Mouse (Mus musculus) frontal cortex, adult 2 months (tissue): Measurements from ENCODE around the gene Hmgb1. TPM values are rescaled to one million over a fixed set of nuclear protein-coding genes. Genes with fewer than 3 reads are reported as not detected.

Experiments used
- DNase-seq, 2 experiments: peaks; one replicate each; pipeline ENCODE4 v3.0.0; 2022; ENCODE audit warnings: low spot score in 1 of 2; ENCODE audit errors: extremely low spot score in 1 of 2
- polyA plus RNA-seq: library from polyadenylated mRNA; depleted of rRNA; stranded (reverse); fragments of >200 nt; gene quantifications from 2 replicates; pipeline ENCODE4 v1.2.3, GENCODE M21; 2012

Gene Hmgb1
- polyA plus RNA-seq, 1 experiment, result 214 TPM

DNA sequence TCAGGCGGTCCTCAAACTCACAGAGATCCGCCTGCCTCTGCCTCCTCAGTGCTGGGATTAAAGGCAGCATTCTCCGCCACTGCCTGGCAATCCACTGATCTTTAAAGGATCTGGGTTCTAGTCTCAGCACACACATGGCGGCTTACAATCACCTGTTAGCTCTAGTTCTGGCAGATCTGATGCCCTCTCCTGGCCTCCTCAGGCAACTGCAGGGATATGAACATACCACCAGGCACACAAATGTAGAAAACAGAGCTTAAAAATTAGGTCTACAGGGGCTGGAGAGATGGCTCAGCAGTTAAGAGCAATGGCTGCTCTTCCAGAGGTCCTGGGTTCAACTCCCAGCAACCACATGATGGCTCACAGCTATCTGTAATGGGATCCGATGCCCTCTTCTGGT is 112.7 kb downstream of the Hmgb1 start:
- no peak for DNase-seq

DNA sequence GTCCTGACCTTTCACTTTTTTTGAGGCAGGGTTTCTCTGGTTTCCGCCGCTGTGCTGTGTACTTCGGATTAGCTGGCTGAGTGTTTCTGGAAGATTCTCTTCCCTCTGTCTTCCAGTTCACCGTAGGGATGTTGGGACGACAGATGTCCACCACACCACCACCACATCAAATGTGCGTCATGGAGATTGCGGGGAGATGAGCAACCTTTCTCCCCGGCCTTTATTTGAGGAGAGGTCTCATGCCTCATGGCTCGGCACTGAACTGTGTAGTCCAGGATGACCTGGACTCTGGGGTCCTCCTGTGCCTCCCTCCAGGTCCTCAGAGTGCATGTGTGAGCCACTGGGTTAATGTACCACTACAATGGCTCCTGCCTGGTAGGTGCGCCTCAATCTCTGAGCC is 115.5 kb downstream of the Hmgb1 start:
- no peak for DNase-seq

DNA sequence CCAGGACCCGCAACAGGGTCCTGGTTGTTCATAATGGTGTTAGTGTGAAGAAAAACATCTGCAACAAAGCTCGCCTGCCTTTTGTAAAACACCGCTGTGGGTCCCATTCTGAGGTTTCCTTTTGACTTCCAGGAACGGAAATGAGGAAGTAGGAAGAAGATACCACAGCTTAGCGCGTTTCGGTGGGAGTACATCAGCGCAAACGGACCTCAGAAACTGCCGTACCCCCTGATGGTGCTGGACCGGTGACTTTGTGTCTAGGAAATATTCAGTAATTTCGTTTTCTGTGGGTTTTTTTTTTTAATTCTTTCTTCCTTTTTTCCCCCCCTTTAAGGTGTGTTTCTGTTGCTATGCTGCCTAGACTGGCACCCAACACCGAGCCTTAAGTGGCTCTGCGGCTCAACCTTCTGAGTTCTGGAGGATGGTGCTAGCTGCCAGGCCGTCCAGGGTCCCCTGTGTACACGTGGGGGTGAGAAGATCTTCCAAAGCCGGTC is 116.0 kb downstream of the Hmgb1 start:
- DNase-seq, result no peak

DNA sequence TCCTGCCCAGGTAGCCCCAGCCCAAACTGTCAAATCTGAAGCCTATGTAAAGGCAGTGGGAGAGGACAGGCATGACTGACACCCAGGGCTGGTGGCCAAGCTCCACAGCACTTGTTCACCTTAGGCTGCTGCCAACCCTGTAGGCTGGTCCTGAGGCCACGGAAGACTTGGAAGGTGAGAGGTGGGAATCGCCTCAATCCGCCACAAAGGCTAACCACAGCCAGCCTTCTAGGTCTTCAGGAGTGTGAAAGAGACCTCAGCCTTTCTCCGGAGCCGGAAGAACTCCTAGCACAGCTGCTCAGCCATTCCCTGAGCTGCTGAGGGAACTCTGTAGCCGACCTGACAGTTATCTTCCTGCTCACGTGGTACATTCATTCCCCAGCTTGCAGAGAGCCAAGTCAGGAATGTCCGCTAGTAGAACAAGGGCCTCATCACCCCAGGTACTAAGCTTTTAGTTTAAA is 116.8 kb downstream of the Hmgb1 start:
- no peak for DNase-seq

DNA sequence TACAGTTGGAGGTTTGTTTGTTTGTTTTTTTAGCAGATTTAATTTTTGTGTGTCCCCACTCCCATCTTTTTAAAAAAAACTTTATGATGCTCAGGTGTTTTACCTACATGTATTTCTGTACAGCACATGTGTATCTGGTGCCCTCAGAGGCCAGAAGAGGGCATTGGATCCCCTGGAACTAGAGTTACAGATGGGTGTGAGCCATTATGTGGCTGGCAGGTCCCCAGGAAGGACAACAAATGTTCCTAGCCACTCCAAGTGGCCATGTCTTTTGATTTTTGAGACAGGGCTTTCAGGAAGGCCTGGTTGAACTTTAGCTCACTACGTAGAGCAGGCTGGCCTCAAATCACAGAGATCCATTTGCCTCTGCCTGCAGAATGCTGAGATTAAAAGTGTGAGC is 121.5 kb downstream of the Hmgb1 start:
- DNase-seq, result no peak

DNA sequence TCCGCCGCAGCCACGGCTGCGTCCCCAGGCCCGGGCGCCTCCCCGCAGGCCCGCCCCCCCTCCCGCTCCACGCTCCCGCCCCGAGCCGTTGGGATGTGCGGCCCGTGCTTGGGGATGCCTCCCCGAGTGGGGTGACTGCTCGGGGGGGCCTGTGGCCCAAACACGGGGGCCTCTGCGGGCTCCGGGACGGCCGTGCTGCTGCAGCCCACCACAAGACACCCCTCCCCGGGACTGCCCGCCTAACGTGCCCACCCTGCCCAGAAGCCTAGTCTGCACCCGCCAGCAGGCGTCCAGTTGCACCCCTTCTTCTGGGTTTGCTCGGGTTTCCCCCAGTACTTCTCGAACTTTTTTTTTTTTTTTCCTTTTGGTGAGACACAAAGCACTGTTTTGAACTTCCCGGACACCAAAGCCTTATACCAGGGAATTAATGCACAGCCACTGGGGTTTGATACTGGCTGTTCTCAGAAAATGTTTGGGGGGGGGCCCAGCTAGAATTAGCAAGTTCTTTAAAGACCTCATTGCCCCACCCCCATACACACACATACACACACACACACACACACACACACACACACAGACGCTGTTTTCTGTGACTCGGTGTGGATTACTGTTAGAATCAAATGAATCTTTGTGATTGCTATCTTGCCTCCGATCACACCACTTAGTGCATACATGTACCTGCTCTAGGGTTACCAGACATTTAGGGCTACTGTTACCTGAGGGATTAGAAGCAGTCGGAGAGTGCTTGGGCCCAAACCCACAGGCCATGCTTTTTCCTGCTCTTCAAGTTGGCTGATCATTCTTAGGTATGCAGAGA is 130.7 kb downstream of the Hmgb1 start:
- DNase-seq, result no peak

DNA sequence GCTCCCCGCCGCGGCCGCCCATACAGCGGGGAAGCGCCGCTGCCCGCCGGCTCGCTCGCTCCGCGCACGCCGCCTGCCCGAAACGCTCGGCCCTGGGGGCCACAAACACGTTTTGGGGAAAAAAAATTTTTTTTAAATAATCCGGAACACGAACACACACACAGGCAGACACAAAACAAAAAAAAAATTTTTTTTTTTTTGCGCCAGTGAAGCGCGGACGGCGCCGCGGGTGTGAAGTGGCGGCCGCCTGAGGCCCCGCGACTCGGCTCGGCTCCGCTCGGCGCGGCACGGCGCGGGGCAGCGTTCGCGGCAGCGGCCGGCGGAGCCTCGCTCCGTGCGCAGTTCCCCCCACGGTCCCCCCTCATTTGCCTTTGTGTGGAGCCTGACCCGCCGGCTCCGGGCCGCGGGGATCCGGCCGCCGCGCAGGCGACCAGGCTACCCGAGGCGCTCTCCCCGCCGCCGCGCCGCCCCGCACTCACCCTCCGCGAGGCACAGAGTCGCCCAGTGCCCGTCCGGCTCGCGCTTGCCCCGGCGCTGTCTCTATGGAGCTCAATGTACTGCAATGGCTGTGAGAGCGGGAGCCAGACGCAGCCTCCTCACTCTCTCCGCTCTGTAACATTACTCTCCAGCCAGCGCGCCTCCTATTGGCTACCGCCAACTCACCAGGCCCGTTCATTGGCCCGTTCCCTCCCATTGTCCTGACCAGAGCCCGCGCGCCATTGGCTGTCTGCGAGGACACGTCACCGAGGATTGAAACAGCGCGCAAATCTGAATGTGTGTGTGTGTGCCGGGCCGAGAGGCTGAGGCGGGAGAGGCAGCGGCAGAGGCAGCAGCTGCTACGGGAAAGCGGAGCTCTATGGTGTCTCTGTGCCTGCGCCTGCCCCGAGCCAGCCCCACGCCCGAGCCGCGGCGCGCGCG is 131.6 kb downstream of the Hmgb1 start:
- peak; percentile 99 to 100 for DNase-seq

DNA sequence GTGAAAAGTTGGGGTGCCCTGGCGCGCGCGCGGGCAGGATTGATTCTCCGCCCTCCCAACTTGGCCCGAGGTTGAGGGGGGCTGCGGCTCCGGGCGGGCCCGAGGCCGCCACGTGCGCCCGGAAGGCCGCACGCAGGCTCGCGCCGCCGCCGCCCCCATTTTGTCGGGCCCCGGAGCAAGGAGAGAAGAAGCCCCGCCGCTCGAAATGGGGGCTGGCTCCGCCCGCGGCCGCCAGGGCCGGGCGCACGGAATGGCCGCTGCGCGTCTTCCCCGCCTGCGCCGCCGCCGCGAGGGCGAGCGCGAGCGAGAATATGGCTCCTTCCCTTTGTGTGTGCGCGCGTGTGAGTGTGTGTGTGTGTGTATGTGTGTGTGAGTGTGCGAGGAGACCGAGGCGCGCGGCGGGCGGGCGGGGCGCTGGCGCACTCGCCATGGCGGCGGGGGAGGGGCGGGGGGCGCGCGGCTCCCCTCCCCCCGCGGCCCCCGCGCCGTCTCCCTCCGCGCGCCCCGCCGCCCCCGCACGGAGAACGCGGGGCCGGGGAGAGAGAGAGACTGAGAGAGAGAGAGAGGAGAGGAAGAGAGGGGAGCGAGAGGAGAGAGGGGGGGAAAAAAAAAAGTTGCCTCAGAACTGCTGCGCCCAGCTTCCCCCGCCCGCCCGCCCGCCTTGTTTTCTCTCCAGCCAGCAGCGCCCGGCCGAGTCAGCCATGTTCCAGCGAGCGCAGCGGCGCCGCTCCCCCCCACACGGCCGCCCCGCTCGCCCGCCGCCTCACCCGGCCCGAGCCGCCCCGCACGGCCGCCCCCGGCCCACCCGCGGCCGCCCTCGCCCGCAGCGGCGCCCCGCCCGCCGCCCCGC is 132.5 kb downstream of the Hmgb1 start:
- peak; percentile 57 to 84 for DNase-seq

DNA sequence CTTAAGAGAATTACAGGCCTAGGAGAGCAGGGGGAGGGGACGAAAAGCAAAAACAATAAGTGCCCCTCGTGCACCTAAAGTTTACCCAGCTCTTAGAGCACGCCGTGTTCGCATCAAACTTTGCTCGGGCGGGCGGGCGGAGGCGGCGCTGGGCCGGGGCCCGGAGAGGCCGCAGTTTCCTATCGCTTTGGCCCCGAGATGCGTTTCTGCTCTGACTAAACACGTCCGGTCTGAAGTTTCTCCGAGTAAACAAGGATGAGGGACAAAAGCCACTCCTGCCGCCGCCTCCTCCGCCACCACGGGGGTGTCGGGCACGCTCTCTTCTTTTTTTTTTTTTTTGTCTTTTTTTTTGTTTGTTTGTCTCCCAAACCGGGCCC is 133.1 kb downstream of the Hmgb1 start:
- DNase-seq, result no peak

DNA sequence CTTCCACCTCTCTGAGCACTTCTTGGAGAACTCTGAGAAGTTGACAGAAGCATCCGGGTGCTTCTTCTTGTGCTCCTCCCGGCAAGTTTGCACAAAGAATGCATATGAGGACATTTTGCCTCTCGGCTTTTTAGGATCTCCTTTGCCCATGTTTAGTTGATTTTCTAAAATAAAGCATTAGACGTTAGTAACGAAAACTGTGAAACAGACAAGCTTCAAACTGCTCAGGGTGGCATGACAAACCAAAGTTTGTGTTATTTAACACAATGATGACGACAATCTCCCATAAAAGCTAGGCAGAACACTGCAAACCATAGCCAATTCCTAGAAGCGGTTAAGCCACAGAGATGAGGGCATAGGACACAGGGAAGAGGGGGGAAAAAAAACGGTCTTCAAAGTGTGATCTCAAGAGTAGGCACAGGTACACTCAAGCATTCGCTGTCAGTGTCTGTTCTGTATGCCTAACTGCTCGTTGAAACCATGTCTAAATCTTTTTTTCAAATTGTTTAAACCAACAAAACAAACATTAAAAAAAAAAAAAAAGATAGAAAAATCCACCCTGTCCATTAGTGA is 133.6 kb downstream of the Hmgb1 start:
- no peak for DNase-seq

DNA sequence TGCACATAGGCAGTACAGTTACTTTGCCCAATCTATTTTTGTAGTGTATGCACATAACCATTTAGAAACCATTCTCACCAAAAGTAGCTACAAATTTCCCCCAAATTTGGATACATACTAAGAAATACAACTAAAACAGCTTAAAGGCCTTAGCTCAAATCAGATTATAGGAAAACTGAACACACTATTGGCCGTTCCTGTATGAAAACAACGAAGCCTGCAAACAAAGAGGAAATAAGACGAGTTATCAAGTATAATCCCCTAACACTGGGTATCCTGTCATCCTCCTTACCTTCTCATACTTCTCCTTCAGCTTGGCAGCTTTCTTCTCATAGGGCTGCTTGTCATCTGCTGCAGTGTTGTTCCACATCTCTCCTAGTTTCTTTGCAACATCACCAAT is 134.9 kb downstream of the Hmgb1 start:
- DNase-seq, result no peak

DNA sequence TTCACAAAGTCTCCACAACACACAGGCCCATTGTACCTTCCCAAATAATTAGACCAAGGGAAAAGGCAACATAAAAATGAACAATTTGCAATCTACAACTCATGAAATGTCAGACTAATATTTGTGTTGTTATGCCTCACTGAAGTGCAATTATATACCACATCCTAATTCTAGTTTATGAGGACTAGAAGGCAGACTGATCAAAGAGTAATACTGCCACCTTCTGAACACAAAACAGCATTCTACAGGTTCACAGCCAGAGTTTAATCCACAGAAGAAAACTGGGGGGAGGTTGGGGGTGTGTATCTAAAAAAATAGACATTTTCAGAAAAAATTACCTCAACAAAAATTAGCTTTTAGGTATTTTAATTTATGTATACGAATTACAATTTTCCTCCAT is 135.3 kb downstream of the Hmgb1 start:
- peak in 1 of 2 experiments; percentile 58 for DNase-seq

DNA sequence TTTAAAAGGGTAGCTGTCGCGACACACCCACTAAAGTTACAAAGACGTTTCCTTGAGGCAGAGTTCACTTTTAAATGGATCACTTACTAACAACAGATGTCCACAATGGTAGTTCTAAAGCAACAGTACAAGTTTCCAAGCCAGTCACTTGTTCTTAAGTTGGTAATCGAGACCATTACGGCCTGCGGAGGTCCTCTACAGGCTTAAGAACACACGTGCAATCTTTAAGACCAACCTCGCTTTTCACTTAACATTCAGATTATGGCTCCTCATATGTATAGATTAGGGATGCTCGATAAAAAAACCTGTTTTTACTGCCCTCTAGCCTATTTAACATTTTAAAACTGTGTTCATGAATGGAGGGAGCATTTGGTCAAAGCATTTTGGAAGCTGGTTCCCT is 137.6 kb downstream of the Hmgb1 start:
- no peak for DNase-seq

DNA sequence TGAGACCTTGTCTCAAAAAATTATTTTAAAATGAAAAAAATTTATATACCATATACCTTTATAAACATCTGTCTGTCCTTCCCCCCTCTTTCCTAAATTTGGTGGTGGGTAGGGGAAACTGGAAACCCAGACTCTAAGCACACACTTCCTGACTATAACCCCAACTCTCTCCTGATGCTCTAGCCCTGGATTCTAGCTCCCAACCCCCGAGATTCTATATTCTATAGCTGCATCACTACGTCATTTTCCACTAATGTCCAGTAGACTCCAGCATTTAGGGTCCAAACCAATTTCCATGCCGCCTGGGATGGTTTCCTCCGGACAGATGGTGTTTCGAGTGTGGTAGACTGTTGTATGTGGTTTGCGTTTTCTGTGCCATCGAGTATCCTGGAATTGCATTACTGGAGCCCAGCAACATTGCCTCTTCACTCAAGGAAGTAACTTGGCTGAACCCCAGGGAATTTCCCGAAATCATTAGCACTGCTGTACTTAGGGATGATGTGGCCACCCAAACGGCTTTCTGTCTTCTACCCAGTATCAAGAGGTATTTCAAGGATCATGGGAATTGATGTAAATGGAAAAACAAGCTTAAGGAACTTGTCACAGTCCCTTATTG is 138.7 kb downstream of the Hmgb1 start:
- no peak for DNase-seq

DNA sequence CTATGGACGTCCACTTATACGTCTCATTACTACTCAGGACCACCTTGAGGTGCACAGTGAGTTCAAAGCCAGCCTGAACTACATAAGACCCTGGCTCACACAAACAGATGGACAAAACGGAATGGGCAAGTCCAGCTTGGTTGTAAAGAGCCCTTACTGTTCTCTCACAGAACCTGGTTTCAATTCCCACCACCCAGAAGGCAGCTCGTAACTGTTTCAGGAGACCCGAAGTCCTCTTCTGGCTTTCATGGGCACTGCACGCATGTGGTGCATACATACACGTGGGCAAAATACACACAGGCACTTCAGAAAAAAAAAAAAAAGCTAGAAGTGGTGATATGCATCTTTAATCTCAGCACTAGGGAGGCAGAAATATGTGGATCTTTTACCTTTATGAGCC is 139.2 kb downstream of the Hmgb1 start:
- DNase-seq, result no peak

DNA sequence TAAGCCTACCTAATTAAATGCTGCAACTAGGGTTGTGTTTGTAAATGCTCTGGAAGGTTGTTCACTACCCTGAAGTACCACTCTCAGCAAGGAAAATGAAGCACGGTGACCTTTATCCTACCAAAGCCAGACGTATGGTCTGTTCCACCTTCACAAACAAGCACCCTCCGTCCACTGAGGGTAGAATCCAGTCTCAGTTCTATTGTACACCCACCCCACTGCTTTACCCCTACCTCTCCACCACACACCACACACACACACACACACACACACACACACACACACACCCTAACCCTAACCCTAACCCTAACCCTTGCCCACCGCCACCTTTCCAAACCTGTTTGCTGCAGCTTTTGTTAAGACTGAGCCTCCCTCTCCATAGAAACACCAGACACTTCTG is 140.2 kb downstream of the Hmgb1 start:
- no peak for DNase-seq

DNA sequence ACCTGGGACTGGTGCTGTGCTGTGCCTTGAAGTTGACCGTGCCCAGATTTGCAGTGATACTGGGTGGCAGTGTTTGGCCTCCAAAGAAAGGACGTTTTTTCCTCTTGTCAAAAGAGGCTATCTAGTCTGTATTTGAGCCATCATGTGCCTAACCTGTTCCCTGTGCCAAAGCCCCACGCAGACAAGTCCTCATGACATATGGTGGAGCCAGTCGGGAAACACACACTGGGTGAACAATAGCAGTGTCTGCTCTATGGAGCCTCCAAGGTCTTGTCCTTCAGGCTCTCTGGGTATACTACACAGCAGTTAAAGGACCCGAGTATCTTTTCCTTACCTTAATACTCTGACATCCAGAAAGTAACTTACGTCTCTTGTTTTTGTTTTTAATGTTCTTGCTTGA is 141.0 kb downstream of the Hmgb1 start:
- DNase-seq, result no peak

DNA sequence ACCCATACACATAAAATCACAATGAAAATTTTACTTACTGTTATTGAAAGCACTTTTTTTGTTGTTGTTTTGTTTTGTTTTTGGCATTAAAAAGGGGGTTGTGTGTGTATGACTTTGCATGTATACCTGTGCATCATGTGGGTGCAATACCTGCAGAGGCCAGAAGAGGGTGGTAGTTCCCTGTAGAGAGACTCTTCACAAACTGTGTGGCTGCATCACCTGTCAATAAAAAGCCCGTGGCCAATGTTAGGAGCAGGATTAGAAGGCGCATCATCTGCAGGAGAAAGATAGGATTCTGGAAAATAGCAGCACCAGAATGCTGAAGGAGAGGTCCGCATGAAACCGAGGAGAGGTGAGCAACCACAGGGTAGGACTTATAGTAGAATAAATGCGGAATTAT is 144.5 kb downstream of the Hmgb1 start:
- no peak for DNase-seq

DNA sequence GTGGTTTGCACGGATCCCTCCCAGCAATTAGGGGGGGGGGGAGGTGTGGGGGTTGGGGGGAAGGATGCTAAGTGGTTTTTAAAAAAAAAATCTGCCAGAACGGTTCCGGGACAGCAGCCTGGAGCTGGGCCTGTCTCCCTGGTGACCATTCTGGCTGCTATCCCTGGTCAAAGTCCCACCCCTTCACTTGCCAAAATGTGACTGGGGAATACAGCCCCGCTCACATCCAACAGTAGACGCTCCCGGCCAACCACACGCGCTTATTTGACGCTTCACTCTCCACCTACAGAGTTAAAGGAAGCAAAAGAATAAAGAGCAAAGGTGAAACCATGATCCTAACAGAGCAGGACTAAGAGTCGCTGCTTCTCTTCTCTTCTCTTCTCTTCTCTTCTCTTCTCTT is 146.6 kb downstream of the Hmgb1 start:
- peak in 1 of 2 experiments; percentile 45 for DNase-seq

DNA sequence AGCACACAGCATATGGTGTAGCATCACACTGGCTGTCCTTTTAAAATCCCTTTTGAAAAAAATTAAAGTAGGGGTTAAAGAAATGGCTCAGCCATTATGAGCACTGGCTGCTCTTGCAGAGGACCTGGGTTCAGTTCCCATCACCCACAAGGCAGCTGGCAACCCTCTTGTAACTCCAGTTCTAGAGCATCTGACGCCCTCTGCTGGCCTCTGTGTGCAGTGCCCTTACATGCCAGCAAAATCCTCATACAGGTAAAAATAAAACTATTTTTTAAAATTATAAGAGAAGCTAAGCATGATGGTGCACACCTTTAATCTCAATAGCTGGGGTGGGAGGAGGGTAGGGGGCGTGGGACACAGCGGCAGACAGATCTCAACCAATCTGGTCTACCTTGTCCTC is 147.4 kb downstream of the Hmgb1 start:
- no peak for DNase-seq
